Mouse (Mus musculus) limb, embryonic 10.5 days (tissue): Measurements from ENCODE around the gene Spsb3. TPM values are rescaled to one million over a fixed set of nuclear protein-coding genes. Genes with fewer than 3 reads are reported as not detected.

ENCODE experiments used
- DNase-seq: peaks from one replicate; pipeline ENCODE4 v3.0.0-alpha.2; 2017; ENCODE audit warnings: low spot score
- H3K27ac ChIP-seq: fragments of 300-500 bp; sonication (generic); 2 replicates; pipeline ENCODE4 v1.5.1; 2016; ENCODE audit warnings: mild to moderate bottlenecking
- H3K27me3 ChIP-seq: fragments of 300-500 bp; sonication (generic); 2 replicates; pipeline ENCODE4 v1.6.1; 2016; ENCODE audit warnings: low read depth, mild to moderate bottlenecking; ENCODE audit not compliant: poor library complexity, severe bottlenecking
- H3K36me3 ChIP-seq: fragments of 300-500 bp; sonication (generic); 2 replicates; pipeline ENCODE4 v1.6.1; 2016; ENCODE audit warnings: mild to moderate bottlenecking, moderate library complexity
- H3K4me1 ChIP-seq: fragments of 300-500 bp; sonication (generic); 2 replicates; pipeline ENCODE4 v1.6.1; 2016
- H3K4me3 ChIP-seq: fragments of 300-500 bp; sonication (generic); 2 replicates; pipeline ENCODE4 v1.5.1; 2016; ENCODE audit warnings: mild to moderate bottlenecking, moderate library complexity
- H3K9me3 ChIP-seq: fragments of 300-500 bp; sonication (generic); replicated peaks from 2 replicates; pipeline ENCODE4 v1.6.1; 2016; ENCODE audit warnings: mild to moderate bottlenecking
- WGBS: fragments of 180-500 bp; shearing (Covaris S2); methylation state at CpG from one replicate; pipeline ENCODE4 v1.1.7; 2016; 5-methylcytosine and 5-hydroxymethylcytosine counted together
- polyA plus RNA-seq: library from polyadenylated mRNA; unstranded; fragments of >200 nt; fragmentation: Nextera tagmentation; extraction: Ambion mirVana; gene quantifications from 2 replicates; pipeline ENCODE4 v1.2.1, GENCODE M21; 2016

The Spsb3 gene
- polyA plus RNA-seq, 1 experiment from 2014 or later, result 50.8 TPM

GRCm38 (mm10) chr17:24894061-24894994 is 7.9 kb downstream of the Spsb3 start:
- H3K27ac ChIP-seq, result peak overlapping the region; percentile 87
- no peaks in the 10 kb centered on the region for H3K9me3 ChIP-seq
- no peaks in the 10 kb centered on the region for H3K27me3 ChIP-seq
- H3K4me1 ChIP-seq, result peaks cover 38% of the 10 kb centered on the region
- peak overlapping the region; percentile 86 for H3K4me3 ChIP-seq
- WGBS, result 11% methylated on average over 31 of the region's 31 CpGs
- peaks cover 74% of the 10 kb centered on the region for H3K36me3 ChIP-seq
- DNase-seq, result no peak

DNA sequence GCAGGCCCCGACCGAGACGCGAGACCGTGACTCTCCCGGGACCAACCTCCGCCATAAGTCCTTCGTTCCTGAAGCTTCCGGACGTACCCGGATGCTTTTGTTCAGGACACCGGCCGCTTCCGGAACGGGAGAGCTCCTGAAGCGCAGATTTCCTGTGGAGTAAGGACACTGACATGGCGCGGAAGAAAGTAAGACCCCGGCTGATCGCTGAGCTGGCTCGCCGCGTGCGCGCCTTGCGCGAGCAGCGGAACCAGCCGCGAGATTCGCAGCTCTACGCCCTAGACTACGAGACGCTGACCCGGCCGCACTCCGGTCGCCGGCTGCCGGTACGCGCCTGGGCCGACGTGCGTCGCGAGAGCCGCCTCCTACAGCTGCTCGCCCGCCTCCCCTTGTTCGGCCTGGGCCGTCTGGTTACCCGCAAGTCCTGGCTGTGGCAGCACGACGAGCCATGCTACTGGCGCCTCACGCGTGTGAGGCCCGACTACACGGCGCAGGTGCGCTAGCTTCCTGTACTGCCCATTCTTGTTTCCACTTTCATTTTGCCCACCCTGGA is 8.6 kb downstream of the Spsb3 start, which contains the start of the genes Eme2 and Mrps34:
Gene Eme2 (minus strand): TSS at position 93 of the 553 bp plus-strand sequence.
Gene Mrps34 (plus strand): TSS at position 122 of the 553 bp plus-strand sequence.
- WGBS, result under 1% methylated on average over 62 of the region's 62 CpGs
- peak; percentile 93 for DNase-seq
- Histone ChIP-seq H3K9me3 (no peaks in the 10 kb centered on the region), H3K4me3 (peak within 1 kb of the TSS; percentile 86), H3K36me3 (peaks cover 74% of the 10 kb centered on the region), H3K27ac (peak within 1 kb of the TSS; percentile 87), H3K4me1 (peaks cover 38% of the 10 kb centered on the region), H3K27me3 (no peaks in the 10 kb centered on the region)

DNA sequence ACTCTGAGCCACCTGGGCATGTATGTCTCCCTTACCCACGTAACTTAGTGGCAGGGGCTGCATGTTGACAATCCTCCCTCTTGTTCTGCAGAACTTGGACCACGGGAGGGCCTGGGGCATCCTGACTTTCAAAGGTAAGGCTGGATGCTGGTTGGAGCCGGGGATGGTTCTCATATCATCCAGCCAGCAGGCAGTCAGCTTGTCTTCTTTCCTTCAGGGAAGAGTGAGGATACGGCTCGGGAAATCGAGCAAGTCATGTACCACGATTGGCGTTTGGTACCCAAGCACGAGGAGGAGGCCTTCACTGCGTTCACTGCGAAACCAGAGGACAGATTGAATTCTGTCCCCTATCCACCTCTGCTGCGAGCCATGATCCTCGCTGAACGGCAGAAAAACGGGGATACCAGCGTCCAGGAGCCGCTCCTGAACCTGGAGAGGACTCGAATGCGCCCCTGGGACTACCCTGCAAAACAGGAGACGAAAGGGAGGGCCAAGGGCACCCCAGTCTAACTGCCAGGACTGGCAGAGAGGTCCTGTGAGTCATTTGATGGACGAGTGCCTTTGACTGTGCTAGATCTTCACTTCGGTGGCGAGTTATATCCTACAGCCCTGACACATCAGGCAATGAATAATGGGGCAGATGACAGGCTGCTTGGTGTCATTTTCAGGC is 9.3 kb downstream of the Spsb3 start:
- 17% methylated on average over 23 of the region's 23 CpGs for WGBS
- Histone ChIP-seq H3K36me3 (peaks cover 74% of the 10 kb centered on the region), H3K9me3 (no peaks in the 10 kb centered on the region), H3K27ac (peak overlapping the region; percentile 87), H3K27me3 (no peaks in the 10 kb centered on the region), H3K4me3 (peak overlapping the region; percentile 86), H3K4me1 (peaks cover 38% of the 10 kb centered on the region)
- DNase-seq, result no peak

DNA sequence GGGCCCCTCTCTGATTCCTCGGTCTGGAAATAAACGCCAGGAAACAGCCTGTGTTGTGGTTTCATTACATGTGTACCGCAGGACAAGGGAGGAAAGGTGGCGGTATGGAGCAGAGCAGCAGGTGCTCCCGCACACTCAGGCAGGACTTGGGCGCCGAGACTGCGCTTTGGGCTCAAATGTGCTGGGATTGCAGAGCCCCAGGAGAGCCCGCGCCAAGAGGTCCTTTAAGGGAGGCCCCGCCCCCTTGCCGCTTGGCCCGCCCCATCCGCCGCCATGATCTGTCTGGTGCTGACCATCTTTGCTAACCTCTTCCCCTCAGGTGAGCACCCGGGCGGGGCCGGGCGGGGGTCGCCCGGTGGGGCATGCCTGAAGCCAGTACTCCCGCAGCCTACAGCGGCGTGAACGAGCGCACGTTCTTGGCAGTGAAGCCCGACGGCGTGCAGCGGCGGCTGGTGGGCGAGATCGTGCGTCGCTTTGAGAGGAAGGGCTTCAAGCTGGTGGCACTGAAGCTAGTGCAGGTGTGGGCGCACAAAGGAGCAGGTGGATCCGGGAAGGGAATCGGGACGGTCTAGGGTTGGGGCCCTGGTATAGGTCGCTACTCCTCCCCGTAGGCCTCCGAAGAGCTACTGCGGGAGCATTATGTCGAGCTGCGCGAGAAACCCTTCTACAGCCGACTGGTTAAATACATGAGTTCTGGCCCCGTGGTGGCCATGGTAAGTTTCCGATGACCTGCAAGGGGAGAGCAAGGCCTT is 10.0 kb downstream of the Spsb3 start, which contains the start of gene Nme3:
Gene Nme3 (plus strand): TSS at position 260 of the 752 bp plus-strand sequence.
- H3K4me3 ChIP-seq, result peak within 1 kb of the TSS; percentile 86
- peaks cover 38% of the 10 kb centered on the region for H3K4me1 ChIP-seq
- WGBS, result 2% methylated on average over 50 of the region's 50 CpGs
- H3K36me3 ChIP-seq, result peaks cover 74% of the 10 kb centered on the region
- H3K27me3 ChIP-seq, result no peaks in the 10 kb centered on the region
- peak; percentile 84 for DNase-seq
- no peaks in the 10 kb centered on the region for H3K9me3 ChIP-seq
- peak within 1 kb of the TSS; percentile 87 for H3K27ac ChIP-seq

DNA sequence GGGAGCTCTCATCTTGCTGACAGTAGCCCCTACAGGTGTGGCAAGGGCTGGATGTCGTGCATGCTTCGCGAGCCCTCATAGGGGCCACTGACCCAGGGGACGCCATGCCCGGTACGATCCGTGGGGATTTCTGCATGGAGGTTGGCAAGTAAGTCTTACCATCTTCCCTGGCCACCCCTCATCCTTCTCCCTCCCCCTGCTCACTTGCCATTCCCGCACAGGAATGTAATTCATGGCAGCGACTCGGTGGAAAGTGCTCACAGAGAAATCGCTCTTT is 10.5 kb downstream of the Spsb3 start:
- 50% methylated on average over 11 of the region's 11 CpGs for WGBS
- no peaks in the 10 kb centered on the region for H3K9me3 ChIP-seq
- no peaks in the 10 kb centered on the region for H3K27me3 ChIP-seq
- peaks cover 38% of the 10 kb centered on the region for H3K4me1 ChIP-seq
- H3K4me3 ChIP-seq, result peak overlapping the region; percentile 86
- H3K36me3 ChIP-seq, result peaks cover 74% of the 10 kb centered on the region
- peak overlapping the region; percentile 87 for H3K27ac ChIP-seq
- no peak for DNase-seq

DNA sequence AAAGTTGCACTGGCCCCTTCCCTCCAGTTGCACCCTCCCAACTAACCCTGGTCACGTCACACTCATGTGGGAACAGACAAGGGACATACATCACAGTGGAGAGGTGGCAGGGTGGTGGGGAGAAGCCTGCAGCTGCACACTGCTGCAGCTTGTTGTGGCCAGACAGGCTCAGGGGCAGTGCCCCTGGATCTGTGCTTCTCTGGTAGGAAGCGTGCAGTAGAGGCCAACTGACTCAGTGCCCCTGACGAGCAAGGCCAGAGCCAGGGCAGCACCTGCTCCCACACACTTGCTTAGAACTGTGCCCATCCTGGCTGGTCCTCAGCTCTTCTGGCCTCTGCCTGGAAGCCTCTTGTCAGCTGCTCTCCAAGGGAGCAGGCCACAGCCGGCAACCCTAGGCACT is 11.2 kb downstream of the Spsb3 start:
- peaks cover 38% of the 10 kb centered on the region for H3K4me1 ChIP-seq
- WGBS, result 87% methylated on average over 4 of the region's 4 CpGs
- DNase-seq, result no peak
- no peaks in the 10 kb centered on the region for H3K27me3 ChIP-seq
- peak overlapping the region; percentile 86 for H3K4me3 ChIP-seq
- no peak overlapping the region for H3K27ac ChIP-seq
- H3K9me3 ChIP-seq, result no peaks in the 10 kb centered on the region
- peaks cover 74% of the 10 kb centered on the region for H3K36me3 ChIP-seq

DNA sequence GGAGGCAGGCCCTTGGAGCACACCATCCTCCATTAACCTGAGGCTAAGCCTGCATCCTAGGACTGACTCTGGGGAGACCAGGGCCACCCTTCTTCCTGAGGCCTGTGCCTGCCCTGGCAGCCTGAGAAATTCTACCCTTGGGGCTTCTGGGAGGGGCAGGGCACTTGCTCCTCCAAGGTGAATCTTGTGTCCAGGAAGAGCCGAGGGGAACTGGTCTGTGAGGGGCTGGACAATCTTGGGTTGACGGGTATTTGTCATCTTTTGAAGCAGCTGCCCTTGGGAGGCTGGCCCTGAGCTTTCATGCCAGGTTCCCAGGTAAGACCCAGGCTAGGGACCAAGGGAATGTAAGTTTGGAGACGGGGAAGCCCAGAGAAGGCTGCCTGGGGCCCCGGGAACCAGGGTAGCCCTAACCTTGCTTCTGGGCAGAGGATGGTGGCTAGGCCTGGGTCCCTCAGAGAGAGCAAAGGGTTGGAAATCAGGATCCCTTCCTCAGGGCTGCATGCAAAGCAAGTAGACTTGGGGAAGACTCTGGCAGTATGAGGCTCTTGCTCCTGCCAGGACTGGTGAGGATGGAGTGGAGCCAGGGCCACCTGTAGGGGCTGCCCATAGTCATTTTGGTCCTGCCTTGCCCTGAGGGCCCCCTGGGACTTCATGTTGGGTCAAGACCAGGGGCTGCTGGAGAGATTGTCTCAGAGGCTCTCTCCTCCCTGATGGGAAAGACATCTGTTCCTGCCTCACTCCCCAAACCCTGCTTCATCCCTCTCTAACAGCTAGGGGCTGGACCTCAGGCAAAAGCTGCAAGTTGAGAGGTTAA is 11.8 kb downstream of the Spsb3 start:
- no peak for DNase-seq
- 0 out of 2 replicates have a peak overlapping the region, but pooled peaks have one; percentile 86 for H3K4me3 ChIP-seq
- 84% methylated on average over 4 of the region's 4 CpGs for WGBS

DNA sequence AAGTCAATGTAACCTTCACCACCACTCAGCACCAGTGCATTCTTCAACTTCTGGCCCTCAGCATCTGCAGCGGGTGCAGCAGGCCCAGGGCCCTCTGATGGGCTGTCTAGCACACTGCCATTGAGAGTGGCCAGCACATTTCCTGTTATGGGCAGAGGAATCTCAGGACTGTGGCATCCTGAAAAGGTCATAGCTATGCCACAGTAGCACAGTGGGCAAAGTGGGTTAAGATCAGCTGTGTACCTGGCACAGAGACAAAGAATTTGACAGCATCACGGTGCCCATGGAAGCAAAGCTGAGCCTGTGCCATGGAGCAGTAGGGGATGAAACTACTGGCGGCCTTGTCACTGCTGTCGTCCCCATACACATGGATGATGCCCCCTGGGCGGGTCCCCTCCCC is 12.7 kb downstream of the Spsb3 start:
- WGBS, result 89% methylated on average over 5 of the region's 5 CpGs
- H3K4me1 ChIP-seq, result peaks cover 31% of the 10 kb centered on the region
- 0 out of 2 replicates have a peak overlapping the region, but pooled peaks have one; percentile 0 for H3K4me3 ChIP-seq
- no peaks in the 10 kb centered on the region for H3K9me3 ChIP-seq
- H3K27ac ChIP-seq, result no peak overlapping the region
- H3K36me3 ChIP-seq, result peaks cover 75% of the 10 kb centered on the region
- no peaks in the 10 kb centered on the region for H3K27me3 ChIP-seq
- no peak for DNase-seq

More for the DNA sequence above, 11.8 kb downstream of the Spsb3 start:
- Histone ChIP-seq H3K27ac (no peak overlapping the region), H3K4me1 (peaks cover 38% of the 10 kb centered on the region), H3K9me3 (no peaks in the 10 kb centered on the region), H3K36me3 (peaks cover 74% of the 10 kb centered on the region), H3K27me3 (no peaks in the 10 kb centered on the region)

GRCm38 (mm10) chr17:24900014-24900413 is 13.6 kb downstream of the Spsb3 start:
- H3K4me1 ChIP-seq, result peaks cover 27% of the 10 kb centered on the region
- no peak overlapping the region for H3K27ac ChIP-seq
- WGBS, result 94% methylated on average over 6 of the region's 6 CpGs
- H3K9me3 ChIP-seq, result no peaks in the 10 kb centered on the region
- H3K4me3 ChIP-seq, result no peak overlapping the region
- no peaks in the 10 kb centered on the region for H3K27me3 ChIP-seq
- peaks cover 83% of the 10 kb centered on the region for H3K36me3 ChIP-seq
- DNase-seq, result no peak

DNA sequence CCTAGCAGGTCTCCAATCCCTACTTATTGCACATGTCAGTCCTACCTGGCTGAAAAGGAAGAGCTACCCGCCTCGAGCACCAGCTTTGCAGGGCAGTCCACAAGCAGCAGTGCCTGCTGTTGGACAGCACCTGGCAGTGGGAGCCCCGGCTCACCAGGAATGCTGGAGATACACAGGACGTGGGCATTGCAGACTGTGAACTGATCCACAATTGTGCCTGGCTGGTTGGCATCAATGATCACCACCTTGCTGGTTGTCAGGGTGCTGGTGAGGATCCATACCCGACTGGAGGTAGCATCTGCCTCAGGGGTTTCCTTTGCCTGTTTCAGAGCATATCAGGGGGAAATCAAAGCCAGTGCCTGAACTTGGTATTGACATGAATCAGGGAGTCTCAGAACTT is 15.7 kb downstream of the Spsb3 start:
- H3K36me3 ChIP-seq, result peaks cover 100% of the 10 kb centered on the region
- peaks cover 7% of the 10 kb centered on the region for H3K4me1 ChIP-seq
- no peak for DNase-seq
- H3K27me3 ChIP-seq, result no peaks in the 10 kb centered on the region
- H3K27ac ChIP-seq, result no peak overlapping the region
- no peaks in the 10 kb centered on the region for H3K9me3 ChIP-seq
- H3K4me3 ChIP-seq, result no peak overlapping the region
- WGBS, result 90% methylated on average over 5 of the region's 5 CpGs

GRCm38 (mm10) chr17:24902671-24903474 is 16.4 kb downstream of the Spsb3 start:
- Histone ChIP-seq H3K27ac (no peak overlapping the region), H3K4me3 (no peak overlapping the region), H3K36me3 (peaks cover 100% of the 10 kb centered on the region), H3K9me3 (no peaks in the 10 kb centered on the region), H3K27me3 (no peaks in the 10 kb centered on the region), H3K4me1 (no peaks in the 10 kb centered on the region)
- no peak for DNase-seq
- 68% methylated on average over 9 of the region's 9 CpGs for WGBS
